Mouse (Mus musculus) heart, embryonic 13.5 days (tissue): Measurements from ENCODE around the gene Arhgap45. TPM values are rescaled to one million over a fixed set of nuclear protein-coding genes. Genes with fewer than 3 reads are reported as not detected.

Experiments used
- ATAC-seq: fragments of 200-750 bp; cut with Nextera tagmentation; 2 replicates; pipeline ENCODE4 v1.8.0; 2017; ENCODE audit warnings: moderate TSS enrichment; ENCODE audit not compliant: insufficient number of reproducible peaks, low FRiP score, low TSS enrichment; ENCODE audit errors: extremely low read depth
- H3K27ac ChIP-seq: fragments of 300-500 bp; sonication (generic); replicated peaks from 2 replicates; pipeline ENCODE4 v1.5.1; 2015; ENCODE audit warnings: moderate library complexity, mild to moderate bottlenecking, inconsistent platforms
- H3K27me3 ChIP-seq: fragments of 300-500 bp; sonication (generic); replicated peaks from 2 replicates; pipeline ENCODE4 v1.6.1; 2015; ENCODE audit warnings: mild to moderate bottlenecking, inconsistent platforms
- H3K36me3 ChIP-seq: fragments of 300-500 bp; sonication (generic); 2 replicates; pipeline ENCODE4 v1.6.1; 2015; ENCODE audit warnings: mild to moderate bottlenecking, inconsistent platforms
- H3K4me1 ChIP-seq: fragments of 300-500 bp; sonication (generic); 2 replicates; pipeline ENCODE4 v1.6.1; 2015; ENCODE audit warnings: inconsistent platforms
- H3K4me2 ChIP-seq: fragments of 300-500 bp; sonication (generic); 2 replicates; pipeline ENCODE4 v1.6.1; 2015; ENCODE audit warnings: inconsistent platforms, mild to moderate bottlenecking, moderate library complexity
- H3K4me3 ChIP-seq: fragments of 300-500 bp; sonication (generic); 2 replicates; pipeline ENCODE4 v1.5.1; 2015; ENCODE audit warnings: moderate library complexity, mild to moderate bottlenecking, inconsistent platforms
- H3K9ac ChIP-seq: fragments of 300-500 bp; sonication (generic); 2 replicates; pipeline ENCODE4 v1.6.1; 2015; ENCODE audit warnings: inconsistent platforms, mild to moderate bottlenecking, moderate library complexity
- H3K9me3 ChIP-seq: fragments of 300-500 bp; sonication (generic); 2 replicates; pipeline ENCODE4 v1.6.1; 2016; ENCODE audit warnings: inconsistent platforms
- WGBS: fragments of 180-500 bp; shearing (Covaris S2); methylation state at CpG from one replicate; pipeline ENCODE4 v1.1.7; 2015; ENCODE audit warnings: mixed read lengths; 5-methylcytosine and 5-hydroxymethylcytosine counted together
- polyA plus RNA-seq: library from polyadenylated mRNA; unstranded; fragments of >200 nt; fragmentation: Nextera tagmentation; extraction: Ambion mirVana; gene quantifications from 2 replicates; pipeline ENCODE4 v1.2.1, GENCODE M21; 2015

Arhgap45 gene
- polyA plus RNA-seq, 1 experiment from 2014 or later = 6.5 TPM

GRCm38 (mm10) chr10:80017361-80017760 lies 908 bp downstream of the Arhgap45 start:
- Histone ChIP-seq H3K27me3 (peaks cover 48% of the 10 kb centered on the region), H3K36me3 (0 out of 2 replicates have a peak, but pooled peaks cover 3% of the 10 kb centered on the region), H3K4me2 (0 out of 2 replicates have a peak overlapping the region, but pooled peaks have one; percentile 11), H3K9ac (no peak overlapping the region), H3K4me1 (peaks cover 37% of the 10 kb centered on the region), H3K4me3 (peak overlapping the region; percentile 29; the same call in 1 of the 2 replicates), H3K27ac (no peak overlapping the region), H3K9me3 (no peaks in the 10 kb centered on the region)
- WGBS = 60% methylated on average over 3 of the region's 3 CpGs
- no peak for ATAC-seq

- Histone ChIP-seq H3K27me3 (peaks cover 44% of the 10 kb centered on the region), H3K9ac (peak overlapping the region; percentile 50; the same call in 1 of the 2 replicates), H3K4me2 (0 out of 2 replicates have a peak overlapping the region, but pooled peaks have one; percentile 11), H3K27ac (no peak overlapping the region), H3K4me1 (peaks cover 37% of the 10 kb centered on the region), H3K9me3 (no peaks in the 10 kb centered on the region), H3K36me3 (peaks cover 5% of the 10 kb centered on the region), H3K4me3 (no peak overlapping the region)
- 76% methylated on average over 14 of the region's 14 CpGs for WGBS
- no peak for ATAC-seq
Observed at GRCm38 (mm10) chr10:80017771-80018170, 1.3 kb downstream of the Arhgap45 start.

GRCm38 (mm10) chr10:80018739-80019297 lies 2.4 kb downstream of the Arhgap45 start:
- WGBS = 3% methylated on average over 13 of the region's 15 CpGs
- Histone ChIP-seq H3K4me3 (peak overlapping the region; percentile 44), H3K27me3 (peaks cover 33% of the 10 kb centered on the region), H3K4me1 (peaks cover 37% of the 10 kb centered on the region), H3K9me3 (no peaks in the 10 kb centered on the region), H3K36me3 (peaks cover 10% of the 10 kb centered on the region), H3K4me2 (peak overlapping the region; percentile 64), H3K9ac (peak overlapping the region; percentile 76), H3K27ac (peak overlapping the region; percentile 77)
- peak; percentile 37; the same call in 1 of the 2 replicates for ATAC-seq

GRCm38 (mm10) chr10:80019471-80020131 lies 3.1 kb downstream of the Arhgap45 start:
- Histone ChIP-seq H3K9me3 (no peaks in the 10 kb centered on the region), H3K4me3 (peak overlapping the region; percentile 44), H3K36me3 (peaks cover 10% of the 10 kb centered on the region), H3K9ac (peak overlapping the region; percentile 76), H3K27ac (peak overlapping the region; percentile 77), H3K4me1 (peaks cover 37% of the 10 kb centered on the region), H3K27me3 (peaks cover 26% of the 10 kb centered on the region), H3K4me2 (peak overlapping the region; percentile 64)
- WGBS = 18% methylated on average over 20 of the region's 20 CpGs
- peak; percentile 22; the same call in 1 of the 2 replicates for ATAC-seq

- Histone ChIP-seq H3K4me3 (peak overlapping the region; percentile 44), H3K36me3 (peaks cover 10% of the 10 kb centered on the region), H3K27me3 (peaks cover 20% of the 10 kb centered on the region), H3K4me2 (peak overlapping the region; percentile 64), H3K9ac (peak overlapping the region; percentile 76), H3K9me3 (no peaks in the 10 kb centered on the region), H3K4me1 (peaks cover 37% of the 10 kb centered on the region), H3K27ac (peak overlapping the region; percentile 77; the same call in 1 of the 2 replicates)
- WGBS = 28% methylated on average over 11 of the region's 11 CpGs
- no peak for ATAC-seq
Observed at GRCm38 (mm10) chr10:80020191-80020590, 3.7 kb downstream of the Arhgap45 start.

GRCm38 (mm10) chr10:80020603-80021319 lies 4.3 kb downstream of the Arhgap45 start:
- Histone ChIP-seq H3K27me3 (peaks cover 14% of the 10 kb centered on the region; the same call in 1 of the 2 replicates), H3K4me3 (peak overlapping the region; percentile 44), H3K27ac (no peak overlapping the region), H3K9me3 (no peaks in the 10 kb centered on the region), H3K4me1 (peaks cover 34% of the 10 kb centered on the region), H3K9ac (peak overlapping the region; percentile 76; the same call in 1 of the 2 replicates), H3K36me3 (peaks cover 10% of the 10 kb centered on the region), H3K4me2 (peak overlapping the region; percentile 64)
- 80% methylated on average over 18 of the region's 18 CpGs for WGBS
- no peak for ATAC-seq

GRCm38 (mm10) chr10:80021320-80021641 lies 4.8 kb downstream of the Arhgap45 start:
- H3K4me3 ChIP-seq = no peak overlapping the region
- no peak overlapping the region for H3K4me2 ChIP-seq
- H3K9ac ChIP-seq = no peak overlapping the region
- H3K36me3 ChIP-seq = peaks cover 10% of the 10 kb centered on the region
- H3K27ac ChIP-seq = no peak overlapping the region
- 90% methylated on average over 13 of the region's 13 CpGs for WGBS
- no peak for ATAC-seq
- H3K4me1 ChIP-seq = peaks cover 30% of the 10 kb centered on the region
- peaks cover 9% of the 10 kb centered on the region; the same call in 1 of the 2 replicates for H3K27me3 ChIP-seq
- H3K9me3 ChIP-seq = no peaks in the 10 kb centered on the region

- H3K9ac ChIP-seq = no peak overlapping the region
- peaks cover 10% of the 10 kb centered on the region for H3K36me3 ChIP-seq
- H3K9me3 ChIP-seq = no peaks in the 10 kb centered on the region
- H3K4me1 ChIP-seq = peaks cover 26% of the 10 kb centered on the region
- no peak overlapping the region for H3K4me2 ChIP-seq
- WGBS = 90% methylated on average over 12 of the region's 12 CpGs
- ATAC-seq = no peak
- peaks cover 4% of the 10 kb centered on the region; the same call in 1 of the 2 replicates for H3K27me3 ChIP-seq
- no peak overlapping the region for H3K4me3 ChIP-seq
- no peak overlapping the region for H3K27ac ChIP-seq
Observed at GRCm38 (mm10) chr10:80022164-80022563, 5.7 kb downstream of the Arhgap45 start.

GRCm38 (mm10) chr10:80022806-80023205 lies 6.4 kb downstream of the Arhgap45 start:
- peaks cover 14% of the 10 kb centered on the region for H3K36me3 ChIP-seq
- WGBS = 90% methylated on average over 8 of the region's 8 CpGs
- H3K27me3 ChIP-seq = peaks cover under 1% of the 10 kb centered on the region; the same call in 1 of the 2 replicates
- no peak overlapping the region for H3K9ac ChIP-seq
- H3K4me2 ChIP-seq = no peak overlapping the region
- H3K9me3 ChIP-seq = no peaks in the 10 kb centered on the region
- H3K4me1 ChIP-seq = peaks cover 24% of the 10 kb centered on the region
- ATAC-seq = no peak
- H3K27ac ChIP-seq = no peak overlapping the region
- H3K4me3 ChIP-seq = no peak overlapping the region

GRCm38 (mm10) chr10:80023758-80024157 lies 7.3 kb downstream of the Arhgap45 start:
- 84% methylated on average over 5 of the region's 5 CpGs for WGBS

More at GRCm38 (mm10) chr10:80023758-80024157, 7.3 kb downstream of the Arhgap45 start:
- H3K4me1 ChIP-seq = peaks cover 20% of the 10 kb centered on the region
- H3K9ac ChIP-seq = no peak overlapping the region
- H3K4me3 ChIP-seq = no peak overlapping the region
- ATAC-seq = no peak
- no peaks in the 10 kb centered on the region for H3K9me3 ChIP-seq
- H3K36me3 ChIP-seq = peaks cover 16% of the 10 kb centered on the region
- no peak overlapping the region for H3K4me2 ChIP-seq
- no peaks in the 10 kb centered on the region; the same call in 1 of the 2 replicates for H3K27me3 ChIP-seq
- H3K27ac ChIP-seq = no peak overlapping the region
